In the genomic region with DNA sequence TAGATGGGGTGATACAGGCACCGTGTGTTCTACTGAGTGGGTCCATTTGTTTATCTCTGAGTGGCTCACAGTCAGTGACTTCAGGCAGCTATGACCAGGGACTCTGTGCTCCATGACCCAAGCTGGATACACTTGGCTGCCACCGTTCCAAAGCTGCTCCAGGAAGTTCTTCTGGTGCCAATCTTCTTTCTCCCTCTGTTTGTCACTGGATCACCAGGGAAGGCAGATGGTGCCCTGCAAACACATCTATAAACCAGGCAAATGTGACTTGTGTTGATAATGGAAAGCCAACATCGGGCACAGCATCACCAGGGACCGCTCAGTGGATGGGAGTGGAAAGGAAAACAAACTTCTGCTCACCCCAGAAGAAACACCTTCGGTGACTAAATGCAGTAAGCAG, we compare ENCODE assay signal across 19 mouse cellular contexts.
DNase-seq lines count a peak whose midpoint lies in the region; ATAC-seq and TF ChIP-seq lines count a peak whose summit lies in the region.
"Had no signal": no experiment of that assay in that cellular context is flagged by ENCODE, and none has a peak within 500 bp of the region (broad histone marks: within the 10 kb centered on the region; RNA-seq: fewer than 3 reads in every experiment).

No protein-coding gene starts in this region.

- peaks cover 43% of the 10 kb centered on the region for H3K4me1 ChIP-seq in forebrain, embryonic 10.5 days
- peaks cover 10% of the 10 kb centered on the region for H3K4me1 ChIP-seq in forebrain, embryonic 11.5 days (replicated peaks; ENCODE audit: control insufficient read depth, insufficient read depth, low read length)
- peaks cover 30% of the 10 kb centered on the region for H3K4me1 ChIP-seq in midbrain, embryonic 12.5 days
- no peaks in the 10 kb centered on the region for H3K4me1 ChIP-seq in heart, embryonic 10.5 days
- H3K4me1 ChIP-seq: embryonic facial prominence, embryonic 12.5 days; heart, embryonic 12.5 days; liver, embryonic 12.5 days; lung, embryonic 15.5 days had no signal

- H3K4me2 ChIP-seq in forebrain, embryonic 11.5 days (ENCODE audit: low read depth, low read length, severe bottlenecking) = no peak overlapping the region
- H3K4me2 ChIP-seq in midbrain, embryonic 12.5 days (replicated peaks) = no peak overlapping the region
- H3K4me2 ChIP-seq: embryonic facial prominence, embryonic 12.5 days; heart, embryonic 12.5 days; liver, embryonic 12.5 days; lung, embryonic 15.5 days had no signal

- no peak for ATAC-seq in forebrain, embryonic 11.5 days (replicated peaks; ENCODE audit: low FRiP score)
- ATAC-seq in midbrain, embryonic 12.5 days (ENCODE audit: low FRiP score, low read depth) = no peak
- no peak for ATAC-seq in erythroblast, adult 5-6 weeks (replicated peaks; ENCODE audit: low FRiP score, poor library complexity, severe bottlenecking)
- ATAC-seq: intestine, postnatal 0 days; liver, embryonic 12.5 days had no signal

- H3K4me3 ChIP-seq in forebrain, embryonic 10.5 days = no peak overlapping the region
- no peak overlapping the region for H3K4me3 ChIP-seq in forebrain, embryonic 11.5 days (ENCODE audit: low read depth, low read length)
- no peak overlapping the region for H3K4me3 ChIP-seq in left cerebral cortex, adult 2 months
- no peak overlapping the region for H3K4me3 ChIP-seq in midbrain, embryonic 12.5 days
- no peak overlapping the region for H3K4me3 ChIP-seq in heart, embryonic 10.5 days
- H3K4me3 ChIP-seq: embryonic facial prominence, embryonic 12.5 days; heart, embryonic 12.5 days; liver, embryonic 12.5 days; lung, embryonic 15.5 days had no signal

- no peak for DNase-seq in forebrain, embryonic 10.5 days (ENCODE audit: extremely low spot score, low spot score)
- no peak for DNase-seq in forebrain, embryonic 11.5 days (ENCODE audit: low spot score)
- DNase-seq in left cerebral cortex, adult 2 months (ENCODE audit: extremely low spot score in 1 of 2, low spot score in 2 of 2) = no peak
- DNase-seq in left cerebral cortex, adult 18-20 months (ENCODE audit: low spot score in 2 of 2) = no peak
- no peak for DNase-seq in heart, embryonic 10.5 days (ENCODE audit: low spot score)
- DNase-seq: adrenal gland, adult 2 months; layer of hippocampus, postnatal 36 days; retina, postnatal 1 day; right cerebral cortex, postnatal 4 days; thymus, postnatal 36 days had no signal

- H3K27me3 ChIP-seq in forebrain, embryonic 10.5 days (ENCODE audit: poor library complexity, severe bottlenecking) = no peaks in the 10 kb centered on the region; the same call in 1 of the 2 replicates
- H3K27me3 ChIP-seq in forebrain, embryonic 11.5 days (ENCODE audit: control insufficient read depth, insufficient read depth, low read length) = no peaks in the 10 kb centered on the region; the same call in 1 of the 2 replicates
- no peaks in the 10 kb centered on the region for H3K27me3 ChIP-seq in midbrain, embryonic 12.5 days
- no peaks in the 10 kb centered on the region for H3K27me3 ChIP-seq in heart, embryonic 10.5 days (ENCODE audit: insufficient read depth, poor library complexity, severe bottlenecking)
- H3K27me3 ChIP-seq: embryonic facial prominence, embryonic 12.5 days; heart, embryonic 12.5 days; liver, embryonic 12.5 days; lung, embryonic 15.5 days had no signal

- WGBS in forebrain, embryonic 10.5 days = 93% methylated on average over 5 of the region's 5 CpGs
- 94% methylated on average over 5 of the region's 5 CpGs for WGBS in forebrain, embryonic 11.5 days
- WGBS in midbrain, embryonic 12.5 days = 95% methylated on average over 5 of the region's 5 CpGs
- WGBS in heart, embryonic 10.5 days = 77% methylated on average over 5 of the region's 5 CpGs

- H3K9ac ChIP-seq in forebrain, embryonic 11.5 days (ENCODE audit: low read length) = no peak overlapping the region
- H3K9ac ChIP-seq in midbrain, embryonic 12.5 days (replicated peaks) = no peak overlapping the region
- H3K9ac ChIP-seq: embryonic facial prominence, embryonic 12.5 days; heart, embryonic 12.5 days; liver, embryonic 12.5 days; lung, embryonic 15.5 days had no signal

- H3K9me3 ChIP-seq in forebrain, embryonic 10.5 days = no peaks in the 10 kb centered on the region
- H3K9me3 ChIP-seq in forebrain, embryonic 11.5 days (ENCODE audit: control insufficient read depth, low read length) = no peaks in the 10 kb centered on the region
- no peaks in the 10 kb centered on the region for H3K9me3 ChIP-seq in midbrain, embryonic 12.5 days
- H3K9me3 ChIP-seq in heart, embryonic 10.5 days = no peaks in the 10 kb centered on the region
- H3K9me3 ChIP-seq: embryonic facial prominence, embryonic 12.5 days; heart, embryonic 12.5 days; liver, embryonic 12.5 days; lung, embryonic 15.5 days had no signal

- 0 out of 2 replicates have a peak overlapping the region, but pooled peaks have one; percentile 66 for H3K27ac ChIP-seq in forebrain, embryonic 10.5 days
- H3K27ac ChIP-seq in forebrain, embryonic 11.5 days (ENCODE audit: low read depth, low read length) = no peak overlapping the region
- H3K27ac ChIP-seq in left cerebral cortex, adult 2 months = peak overlapping the region; percentile 92
- peak overlapping the region; percentile 82 for H3K27ac ChIP-seq in midbrain, embryonic 12.5 days (replicated peaks)
- no peak overlapping the region for H3K27ac ChIP-seq in heart, embryonic 10.5 days
- H3K27ac ChIP-seq: embryonic facial prominence, embryonic 12.5 days; kidney, postnatal 0 days; liver, embryonic 12.5 days; lung, embryonic 15.5 days; macrophage had no signal

- intact Hi-C loops in left cerebral cortex, adult 2 months (cut with DNase I) = loop anchor here (10.0 kb wide), 1 partner anchor 128 kb away; no protein-coding TSS in a partner anchor

- no peaks in the 10 kb centered on the region for H3K36me3 ChIP-seq in forebrain, embryonic 10.5 days (replicated peaks)
- H3K36me3 ChIP-seq in forebrain, embryonic 11.5 days (ENCODE audit: control insufficient read depth, insufficient read depth, low read length) = no peaks in the 10 kb centered on the region
- no peaks in the 10 kb centered on the region for H3K36me3 ChIP-seq in midbrain, embryonic 12.5 days
- H3K36me3 ChIP-seq in heart, embryonic 10.5 days = no peaks in the 10 kb centered on the region
- H3K36me3 ChIP-seq: embryonic facial prominence, embryonic 12.5 days; heart, embryonic 12.5 days; liver, embryonic 12.5 days; lung, embryonic 15.5 days had no signal

- no peak for TF ChIP-seq CTCF in left cerebral cortex, adult 2 months (IDR thresholded peaks at IDR 0.05)

Comparison
In these comparisons a context has a peak if more than half of its experiments do, and no peak if none do; other contexts are left out.
1. H3K27ac ChIP-seq: peak in forebrain, embryonic 10.5 days (single experiment), left cerebral cortex, adult 2 months (single experiment) and midbrain, embryonic 12.5 days (single experiment); none in forebrain, embryonic 11.5 days (single experiment) and heart, embryonic 10.5 days (single experiment).